Mouse (Mus musculus): ENCODE results near the gene Gm17349. TPM values are rescaled to one million over a fixed set of nuclear protein-coding genes. Genes with fewer than 3 reads are reported as not detected.

The Gm17349 gene
- total RNA-seq, 1 experiment from 2014 or later: 18.1 TPM

- peak; percentile 65 for DNase-seq
Measured at GRCm38 (mm10) chr15:99699715-99700114, 5.6 kb downstream of the Gm17349 start.

- no peak for DNase-seq
Measured at GRCm38 (mm10) chr15:99698533-99699085, 6.7 kb downstream of the Gm17349 start.

GRCm38 (mm10) chr15:99697309-99697708, 8.0 kb downstream of the Gm17349 start:
- no peak for DNase-seq

- DNase-seq: no peak
Measured at GRCm38 (mm10) chr15:99691976-99692375, 13.3 kb downstream of the Gm17349 start.

GRCm38 (mm10) chr15:99690924-99691323, 14.4 kb downstream of the Gm17349 start:
- no peak for DNase-seq

GRCm38 (mm10) chr15:99688712-99689111, 16.6 kb downstream of the Gm17349 start:
- DNase-seq: peak; percentile 77

GRCm38 (mm10) chr15:99684156-99684555, 21.1 kb downstream of the Gm17349 start:
- no peak for DNase-seq

GRCm38 (mm10) chr15:99682880-99683279, 22.4 kb downstream of the Gm17349 start:
- no peak for DNase-seq

GRCm38 (mm10) chr15:99679008-99679407, 26.3 kb downstream of the Gm17349 start:
- no peak for DNase-seq

- peak; percentile 71 for DNase-seq
Measured at GRCm38 (mm10) chr15:99678063-99678800, 27.1 kb downstream of the Gm17349 start.

- DNase-seq: no peak
Measured at GRCm38 (mm10) chr15:99677089-99677488, 28.2 kb downstream of the Gm17349 start.

- no peak for DNase-seq
Measured at GRCm38 (mm10) chr15:99674866-99675265, 30.4 kb downstream of the Gm17349 start.

- no peak for DNase-seq
Measured at GRCm38 (mm10) chr15:99671783-99672182, 33.5 kb downstream of the Gm17349 start.

- peak; percentile 23 for DNase-seq
Measured at GRCm38 (mm10) chr15:99670964-99671670, 34.2 kb downstream of the Gm17349 start.

GRCm38 (mm10) chr15:99670154-99670821, 35.0 kb downstream of the Gm17349 start, which contains the start of gene Asic1:
TSS of gene Asic1 (plus strand) at chr15:99670368.
- DNase-seq: peak; percentile 86

- DNase-seq: no peak
Measured at GRCm38 (mm10) chr15:99669392-99669791, 35.9 kb downstream of the Gm17349 start.

- peak; percentile 87 for DNase-seq
Measured at GRCm38 (mm10) chr15:99668881-99669280, 36.4 kb downstream of the Gm17349 start.

- DNase-seq: no peak
Measured at GRCm38 (mm10) chr15:99667544-99667943, 37.7 kb downstream of the Gm17349 start.

GRCm38 (mm10) chr15:99664600-99665451, 40.5 kb downstream of the Gm17349 start:
- peak; percentile 83 for DNase-seq

- no peak for DNase-seq
Measured at GRCm38 (mm10) chr15:99663964-99664599, 41.2 kb downstream of the Gm17349 start.

GRCm38 (mm10) chr15:99662371-99662770, 42.9 kb downstream of the Gm17349 start:
- no peak for DNase-seq

All from adrenal gland, postnatal 14 days (tissue).